Mouse (Mus musculus) forebrain, embryonic 10.5 days (tissue): ENCODE measurements around the gene Fkbp1a. TPM values are rescaled to one million over a fixed set of nuclear protein-coding genes. Genes with fewer than 3 reads are reported as not detected.

Source experiments
- DNase-seq: peaks from one replicate; pipeline ENCODE4 v3.0.0-alpha.2; 2017; ENCODE audit warnings: low spot score; ENCODE audit errors: extremely low spot score
- H3K27ac ChIP-seq: fragments of 300-500 bp; sonication (generic); 2 replicates; pipeline ENCODE4 v1.5.1; 2016; ENCODE audit warnings: mild to moderate bottlenecking
- H3K27me3 ChIP-seq: fragments of 300-500 bp; sonication (generic); 2 replicates; pipeline ENCODE4 v1.6.1; 2016; ENCODE audit warnings: mild to moderate bottlenecking; ENCODE audit not compliant: poor library complexity, severe bottlenecking
- H3K36me3 ChIP-seq: fragments of 300-500 bp; sonication (generic); replicated peaks from 2 replicates; pipeline ENCODE4 v1.6.1; 2016; ENCODE audit warnings: mild to moderate bottlenecking, moderate library complexity
- H3K4me1 ChIP-seq: fragments of 300-500 bp; sonication (generic); 2 replicates; pipeline ENCODE4 v1.6.1; 2016
- H3K4me3 ChIP-seq: fragments of 300-500 bp; sonication (generic); 2 replicates; pipeline ENCODE4 v1.5.1; 2016; ENCODE audit warnings: mild to moderate bottlenecking, moderate library complexity
- H3K9me3 ChIP-seq: fragments of 300-500 bp; sonication (generic); 2 replicates; pipeline ENCODE4 v1.6.1; 2016; ENCODE audit warnings: mild to moderate bottlenecking, moderate library complexity
- WGBS: fragments of 180-500 bp; shearing (Covaris S2); methylation state at CpG from one replicate; pipeline ENCODE4 v1.1.7; 2016; 5-methylcytosine and 5-hydroxymethylcytosine counted together
- polyA plus RNA-seq: library from polyadenylated mRNA; unstranded; fragments of >200 nt; fragmentation: Nextera tagmentation; extraction: Ambion mirVana; gene quantifications from 2 replicates; pipeline ENCODE4 v1.2.1, GENCODE M21; 2016

The Fkbp1a gene
- polyA plus RNA-seq, 1 experiment from 2014 or later = 582 TPM

- Histone ChIP-seq H3K27ac (no peak overlapping the region), H3K27me3 (no peaks in the 10 kb centered on the region), H3K4me3 (no peak overlapping the region), H3K4me1 (peaks cover 7% of the 10 kb centered on the region), H3K9me3 (no peaks in the 10 kb centered on the region), H3K36me3 (no peaks in the 10 kb centered on the region)
- 66% methylated on average over 8 of the region's 8 CpGs for WGBS
- no peak for DNase-seq
Measured at GRCm38 (mm10) chr2:151530378-151531230, 11.7 kb upstream of the Fkbp1a start.

GRCm38 (mm10) chr2:151533632-151534031 is 8.7 kb upstream of the Fkbp1a start:
- no peak for DNase-seq
- H3K27ac ChIP-seq = no peak overlapping the region
- WGBS = 90% methylated on average over 6 of the region's 6 CpGs
- H3K27me3 ChIP-seq = no peaks in the 10 kb centered on the region
- H3K4me1 ChIP-seq = peaks cover 17% of the 10 kb centered on the region
- no peaks in the 10 kb centered on the region for H3K9me3 ChIP-seq
- H3K36me3 ChIP-seq = no peaks in the 10 kb centered on the region
- H3K4me3 ChIP-seq = no peak overlapping the region

GRCm38 (mm10) chr2:151535961-151536617 is 6.2 kb upstream of the Fkbp1a start:
- H3K36me3 ChIP-seq = no peaks in the 10 kb centered on the region
- 65% methylated on average over 1 of the region's 1 CpGs for whole genome bisulfite sequencing
- DNase-seq = peak; percentile 35
- no peaks in the 10 kb centered on the region for H3K9me3 ChIP-seq
- no peak overlapping the region for H3K4me3 ChIP-seq
- H3K27ac ChIP-seq = peak overlapping the region; percentile 59
- H3K4me1 ChIP-seq = peaks cover 13% of the 10 kb centered on the region
- H3K27me3 ChIP-seq = no peaks in the 10 kb centered on the region

- DNase-seq = no peak
- 89% methylated on average over 5 of the region's 5 CpGs for WGBS
- Histone ChIP-seq H3K27me3 (no peaks in the 10 kb centered on the region), H3K4me3 (no peak overlapping the region), H3K4me1 (peaks cover 18% of the 10 kb centered on the region), H3K27ac (no peak overlapping the region), H3K9me3 (no peaks in the 10 kb centered on the region), H3K36me3 (no peaks in the 10 kb centered on the region)
Measured at GRCm38 (mm10) chr2:151536618-151536974, 5.7 kb upstream of the Fkbp1a start.

- Histone ChIP-seq H3K9me3 (no peaks in the 10 kb centered on the region), H3K4me3 (no peak overlapping the region), H3K27ac (no peak overlapping the region), H3K4me1 (peaks cover 30% of the 10 kb centered on the region), H3K36me3 (no peaks in the 10 kb centered on the region), H3K27me3 (no peaks in the 10 kb centered on the region)
- no peak for DNase-seq
- 70% methylated on average over 4 of the region's 4 CpGs for WGBS
Measured at GRCm38 (mm10) chr2:151538646-151539045, 3.6 kb upstream of the Fkbp1a start.

GRCm38 (mm10) chr2:151543063-151543895 is 996 bp downstream of the Fkbp1a start:
- Histone ChIP-seq H3K27ac (peak overlapping the region; percentile 93), H3K4me3 (peak overlapping the region; percentile 72), H3K9me3 (no peaks in the 10 kb centered on the region), H3K4me1 (peaks cover 46% of the 10 kb centered on the region), H3K27me3 (no peaks in the 10 kb centered on the region), H3K36me3 (peaks cover 44% of the 10 kb centered on the region)
- 2% methylated on average over 21 of the region's 21 CpGs for WGBS
- no peak for DNase-seq

GRCm38 (mm10) chr2:151544673-151545072 is 2.4 kb downstream of the Fkbp1a start:
- DNase-seq = no peak
- Histone ChIP-seq H3K27ac (0 out of 2 replicates have a peak overlapping the region, but pooled peaks have one; percentile 3), H3K4me3 (peak overlapping the region; percentile 72; the same call in 1 of the 2 replicates), H3K4me1 (peaks cover 46% of the 10 kb centered on the region), H3K27me3 (no peaks in the 10 kb centered on the region), H3K36me3 (peaks cover 58% of the 10 kb centered on the region), H3K9me3 (no peaks in the 10 kb centered on the region)
- WGBS = 75% methylated on average over 6 of the region's 6 CpGs

- no peak for DNase-seq
- Histone ChIP-seq H3K9me3 (no peaks in the 10 kb centered on the region), H3K27me3 (no peaks in the 10 kb centered on the region), H3K27ac (no peak overlapping the region), H3K4me1 (peaks cover 41% of the 10 kb centered on the region), H3K36me3 (peaks cover 77% of the 10 kb centered on the region), H3K4me3 (no peak overlapping the region)
- WGBS = 91% methylated on average over 4 of the region's 4 CpGs
Measured at GRCm38 (mm10) chr2:151546571-151546970, 4.3 kb downstream of the Fkbp1a start.

- peaks cover 18% of the 10 kb centered on the region for H3K4me1 ChIP-seq
- no peak overlapping the region for H3K27ac ChIP-seq
- H3K9me3 ChIP-seq = no peaks in the 10 kb centered on the region
- H3K27me3 ChIP-seq = no peaks in the 10 kb centered on the region
- H3K36me3 ChIP-seq = peaks cover 100% of the 10 kb centered on the region
- no peak for DNase-seq
- 89% methylated on average over 3 of the region's 3 CpGs for WGBS
- H3K4me3 ChIP-seq = no peak overlapping the region
Measured at GRCm38 (mm10) chr2:151549615-151550121, 7.4 kb downstream of the Fkbp1a start.

GRCm38 (mm10) chr2:151562930-151563921 is 20.9 kb downstream of the Fkbp1a start:
- WGBS = 93% methylated on average over 7 of the region's 7 CpGs
- Histone ChIP-seq H3K36me3 (peaks cover 74% of the 10 kb centered on the region), H3K4me3 (no peak overlapping the region), H3K9me3 (no peaks in the 10 kb centered on the region), H3K4me1 (no peaks in the 10 kb centered on the region), H3K27ac (no peak overlapping the region), H3K27me3 (no peaks in the 10 kb centered on the region)
- DNase-seq = no peak

- Histone ChIP-seq H3K27ac (no peak overlapping the region), H3K9me3 (no peaks in the 10 kb centered on the region), H3K4me1 (no peaks in the 10 kb centered on the region), H3K4me3 (no peak overlapping the region), H3K36me3 (peaks cover 66% of the 10 kb centered on the region), H3K27me3 (no peaks in the 10 kb centered on the region)
- DNase-seq = no peak
- 83% methylated on average over 1 of the region's 1 CpGs for WGBS
Measured at GRCm38 (mm10) chr2:151564006-151564405, 21.7 kb downstream of the Fkbp1a start.
